Mouse (Mus musculus) c-Kit-positive CD71-positive TER-119-positive erythroid progenitor cells, embryonic 14.5 days (primary cell): Measurements from ENCODE around the gene Hipk2.
A peak's percentile ranks its signal among the peaks of the same experiment; 100 is the strongest.

Source experiments
- DNase-seq: peaks from one replicate; pipeline ENCODE4 v3.0.0-alpha.2; 2013; ENCODE audit warnings: low spot score

Gene Hipk2

DNA sequence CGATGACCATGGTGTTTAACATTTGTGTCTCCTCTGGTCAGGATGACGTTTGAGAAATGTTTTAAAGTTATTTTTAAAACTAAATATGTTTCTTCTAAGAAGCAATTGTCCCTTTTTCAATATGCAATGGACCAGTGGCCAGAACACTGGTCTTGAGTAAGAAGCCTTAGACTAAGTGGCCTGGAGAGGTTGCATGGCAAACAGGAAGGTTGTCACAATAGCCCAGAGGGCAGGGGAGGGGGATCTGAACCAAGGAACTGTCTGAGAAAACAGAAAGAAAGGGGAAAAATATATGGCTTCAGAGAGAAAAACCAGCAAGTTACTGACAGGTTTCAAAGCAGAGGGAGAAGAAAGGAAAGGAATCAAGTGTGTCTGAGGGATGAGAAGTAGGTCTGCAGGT lies 47.8 kb downstream of the Hipk2 start:
- DNase-seq, result no peak

DNA sequence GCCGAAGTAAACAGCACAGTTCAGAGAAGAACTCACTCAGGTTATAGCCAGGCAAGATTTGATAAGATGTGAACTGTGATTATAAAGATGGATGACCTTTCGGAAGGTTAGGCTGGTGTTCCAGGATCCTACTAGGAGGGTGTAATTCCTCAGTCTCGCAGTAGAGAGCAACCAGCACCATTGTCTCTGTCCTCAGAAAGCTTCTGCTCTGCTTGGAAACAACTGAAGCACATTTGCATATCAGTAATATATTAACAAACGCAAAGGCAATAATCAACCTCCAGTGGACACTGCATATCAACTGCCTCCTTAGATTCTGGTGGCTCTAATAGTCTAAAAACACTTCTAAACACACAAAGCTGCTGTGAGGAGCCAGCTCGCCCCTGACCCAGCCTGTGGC lies 48.5 kb downstream of the Hipk2 start:
- DNase-seq, result no peak

DNA sequence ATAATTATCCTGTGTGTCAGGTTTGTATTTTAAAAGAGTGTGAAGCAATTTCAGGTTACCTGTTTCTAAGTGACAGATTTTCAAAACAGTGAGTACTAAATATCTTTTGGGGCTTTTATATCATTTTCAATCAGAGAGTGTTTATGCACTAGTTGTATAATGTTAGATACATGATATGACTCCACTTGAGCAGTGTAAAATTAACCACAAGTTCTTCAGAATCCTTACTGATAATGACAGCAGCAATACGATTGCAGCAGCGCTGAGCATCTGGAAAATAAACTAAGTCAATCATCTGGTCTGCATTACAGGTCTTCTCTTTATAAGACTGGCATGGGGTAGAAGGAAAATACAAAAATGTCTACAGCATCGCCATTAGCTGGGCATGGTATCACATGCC lies 49.1 kb downstream of the Hipk2 start:
- DNase-seq, result no peak

DNA sequence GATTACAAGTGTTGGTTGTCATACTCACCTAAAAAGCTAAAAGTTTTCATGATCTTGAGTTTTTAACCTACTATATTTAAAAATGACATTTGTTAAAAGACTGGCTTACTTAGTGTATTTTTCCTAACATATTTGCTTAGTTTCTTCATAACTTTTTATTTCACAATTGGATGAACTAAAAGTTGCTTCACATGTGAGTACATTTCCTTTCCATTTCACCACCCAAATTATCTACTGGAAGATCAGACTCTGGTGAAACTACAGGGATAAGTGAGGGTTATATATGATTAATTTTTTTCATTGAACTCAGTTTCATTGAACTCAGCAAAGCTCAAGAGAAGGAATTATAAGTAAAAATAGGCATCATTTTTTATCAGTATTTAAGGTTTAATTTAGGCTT lies 50.1 kb downstream of the Hipk2 start:
- no peak for DNase-seq

DNA sequence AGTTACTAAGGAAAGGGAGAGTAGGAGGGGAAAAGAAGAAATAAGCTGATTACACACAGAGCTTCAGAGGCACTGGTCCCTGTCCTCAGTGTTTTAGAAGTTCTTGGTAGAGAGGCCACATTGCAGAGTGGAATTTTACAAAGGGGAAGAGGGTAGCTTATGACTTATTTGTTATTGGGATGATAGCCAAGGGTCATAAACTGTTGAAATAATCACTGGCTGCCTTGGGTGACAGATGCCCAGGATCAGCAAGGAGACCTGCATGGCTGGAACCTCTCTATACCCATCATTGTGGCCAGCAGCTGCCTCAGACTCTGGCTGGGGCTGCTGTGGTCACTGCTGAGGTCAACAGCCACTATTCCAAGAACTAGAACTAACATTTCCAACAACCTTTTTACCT lies 52.1 kb downstream of the Hipk2 start:
- DNase-seq, result no peak

DNA sequence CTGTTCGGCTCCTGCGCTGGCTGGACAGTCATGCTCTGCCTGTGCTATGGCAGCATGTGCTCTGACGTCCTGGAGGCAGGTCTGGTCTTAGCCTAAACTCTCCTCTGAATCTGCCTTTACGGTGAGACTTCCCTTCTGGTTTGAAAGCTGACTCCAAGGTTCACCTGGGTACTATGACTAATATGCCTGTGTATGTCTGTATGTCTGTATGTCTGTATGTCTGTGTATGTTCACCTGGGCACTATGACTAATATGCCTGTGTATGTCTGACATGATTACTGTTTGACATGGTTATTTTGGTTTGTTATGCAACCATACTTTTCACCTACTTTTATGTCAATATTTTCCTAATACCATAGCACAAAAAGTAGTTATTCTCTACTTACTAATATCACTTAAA lies 52.8 kb downstream of the Hipk2 start:
- no peak for DNase-seq

DNA sequence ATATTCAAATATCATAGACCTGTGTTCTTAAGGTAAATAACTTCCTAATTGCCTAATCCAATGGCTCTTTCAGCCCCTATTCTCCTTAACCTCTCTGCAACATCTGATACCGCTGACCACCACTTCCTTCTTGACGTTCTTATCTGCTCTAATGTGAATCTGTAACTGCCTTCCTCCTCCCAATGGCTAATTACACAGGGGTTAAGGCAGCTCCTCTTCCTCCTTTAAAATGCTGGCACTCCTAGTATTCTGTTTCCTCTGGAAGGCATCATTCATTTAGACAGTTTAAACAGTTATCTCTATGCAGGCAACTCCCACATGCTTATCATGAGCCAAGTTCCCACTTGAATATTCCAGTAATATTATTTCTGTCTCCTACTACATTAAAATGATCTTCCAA lies 54.3 kb downstream of the Hipk2 start:
- DNase-seq, result no peak

DNA sequence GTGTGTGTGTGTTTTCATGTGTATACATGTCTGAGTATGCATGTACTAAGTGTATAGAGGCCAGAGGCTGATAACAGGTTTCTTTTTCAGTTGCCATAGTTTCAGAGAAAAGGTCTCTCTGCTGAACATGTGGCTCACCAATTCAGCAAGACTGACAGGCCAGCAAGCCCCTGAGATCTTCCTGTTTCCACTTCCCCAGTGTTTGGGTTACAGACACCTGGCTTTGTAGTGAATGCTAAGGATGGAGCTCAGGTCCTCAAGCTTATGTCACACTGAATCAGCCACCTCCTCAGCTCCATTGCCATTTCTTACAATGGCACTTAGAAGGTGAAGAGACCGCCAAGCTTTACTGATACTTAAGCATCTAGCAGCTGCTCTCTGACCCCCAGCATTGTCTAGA lies 55.1 kb downstream of the Hipk2 start:
- no peak for DNase-seq

DNA sequence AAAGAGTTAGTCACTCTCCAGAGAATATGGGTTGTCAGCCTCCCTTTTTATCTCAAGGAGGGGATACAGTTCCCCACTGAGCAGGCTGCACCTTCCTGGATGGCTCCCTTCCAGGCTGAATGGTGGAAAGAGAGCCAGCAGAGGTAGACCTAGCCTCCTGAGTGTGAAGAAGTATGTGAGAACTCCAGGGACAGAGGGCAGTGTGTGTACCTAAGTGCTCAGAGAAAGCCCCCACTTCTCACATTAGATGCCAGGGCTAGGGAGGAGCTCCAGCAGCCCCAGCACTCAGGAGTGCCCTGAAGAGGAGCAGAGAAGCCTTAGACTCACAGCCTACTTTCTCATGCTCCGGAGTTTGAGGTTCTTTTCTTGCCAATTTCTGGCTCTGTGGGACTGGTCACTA lies 59.7 kb downstream of the Hipk2 start:
- DNase-seq, result no peak

DNA sequence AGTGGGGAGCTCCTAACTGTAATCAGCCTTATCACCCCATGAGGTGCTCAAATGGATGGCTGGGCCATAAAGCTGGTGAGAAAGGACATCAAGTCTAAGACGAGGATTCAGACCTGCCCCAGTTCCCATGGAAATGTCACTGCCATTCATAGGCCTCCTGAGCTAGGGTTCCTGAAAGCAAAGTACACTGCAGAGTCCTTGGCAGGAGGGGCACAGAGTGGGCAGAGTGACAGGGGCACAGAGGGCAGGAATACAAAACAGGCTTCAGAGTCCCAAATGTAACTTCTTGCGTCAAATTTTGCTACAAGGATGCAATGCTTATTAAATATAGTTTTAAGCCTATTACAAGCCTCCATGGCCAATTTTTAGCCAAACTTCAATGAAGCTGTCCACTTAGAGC lies 60.4 kb downstream of the Hipk2 start:
- no peak for DNase-seq

DNA sequence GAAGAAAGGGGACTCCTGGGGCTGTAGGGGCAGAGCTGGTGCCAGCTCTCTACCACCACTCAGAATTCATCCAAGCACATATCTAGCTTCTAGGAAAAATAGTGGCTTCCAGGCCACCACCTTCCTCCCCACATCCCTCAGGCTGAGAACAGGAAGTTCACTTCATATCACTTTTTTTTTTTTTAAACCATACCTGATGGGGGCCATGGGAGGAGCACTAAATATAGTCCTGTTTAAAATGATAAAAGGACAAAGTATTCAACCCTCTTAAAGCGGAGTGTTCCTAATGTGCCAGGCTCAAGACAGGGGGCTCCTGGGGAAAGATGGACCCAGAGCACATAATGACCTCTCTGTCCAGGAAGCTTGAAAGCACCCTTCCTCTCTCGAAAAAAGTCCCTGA lies 61.3 kb downstream of the Hipk2 start:
- no peak for DNase-seq

DNA sequence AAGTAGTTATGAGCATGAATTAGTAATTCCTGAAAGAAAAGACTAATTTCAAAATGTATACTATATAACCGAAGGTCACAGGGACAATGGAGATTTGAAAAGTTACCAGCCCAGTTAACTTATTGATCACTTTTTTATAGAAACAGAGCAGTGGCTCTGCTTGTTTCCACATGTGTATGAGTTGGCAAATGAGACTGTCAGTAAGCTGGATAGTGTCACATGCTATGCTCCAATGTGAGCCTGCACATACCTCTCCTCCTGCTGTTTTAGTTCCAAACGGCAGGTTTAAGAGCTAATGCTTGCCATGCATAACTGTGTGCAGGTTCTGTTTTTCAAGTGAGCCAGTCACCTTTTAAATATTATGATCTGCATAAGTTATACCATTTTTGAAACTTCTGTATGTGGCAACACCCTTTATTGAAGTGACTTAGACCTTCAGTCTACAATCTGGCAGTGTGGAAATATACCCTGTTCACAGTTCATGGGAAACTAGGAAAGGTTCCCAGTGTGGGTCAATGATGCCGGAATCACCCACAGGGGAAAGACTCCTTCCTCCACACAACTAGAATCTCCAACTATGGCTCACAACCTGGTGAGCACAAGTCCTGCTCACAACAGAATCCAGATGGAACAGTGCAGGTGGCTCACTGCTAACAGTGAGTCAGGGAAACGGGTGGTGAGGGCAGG lies 64.4 kb downstream of the Hipk2 start:
- no peak for DNase-seq

DNA sequence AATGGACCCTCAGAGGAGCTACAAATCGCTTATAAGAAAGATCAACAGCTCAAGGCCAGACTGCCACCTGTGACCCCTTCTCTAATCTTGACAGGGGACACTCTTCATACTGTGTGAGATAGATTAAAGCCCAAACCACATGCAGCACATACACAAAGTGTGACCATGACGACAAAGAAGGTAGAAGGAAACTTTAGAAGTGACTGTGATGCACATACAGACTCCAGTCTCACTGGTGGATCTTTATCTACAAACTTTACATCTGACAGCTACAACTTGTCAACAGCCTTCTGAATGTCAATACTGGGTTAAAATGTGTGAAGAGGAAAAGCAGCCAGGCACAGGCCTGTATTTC lies 65.9 kb downstream of the Hipk2 start:
- no peak for DNase-seq

DNA sequence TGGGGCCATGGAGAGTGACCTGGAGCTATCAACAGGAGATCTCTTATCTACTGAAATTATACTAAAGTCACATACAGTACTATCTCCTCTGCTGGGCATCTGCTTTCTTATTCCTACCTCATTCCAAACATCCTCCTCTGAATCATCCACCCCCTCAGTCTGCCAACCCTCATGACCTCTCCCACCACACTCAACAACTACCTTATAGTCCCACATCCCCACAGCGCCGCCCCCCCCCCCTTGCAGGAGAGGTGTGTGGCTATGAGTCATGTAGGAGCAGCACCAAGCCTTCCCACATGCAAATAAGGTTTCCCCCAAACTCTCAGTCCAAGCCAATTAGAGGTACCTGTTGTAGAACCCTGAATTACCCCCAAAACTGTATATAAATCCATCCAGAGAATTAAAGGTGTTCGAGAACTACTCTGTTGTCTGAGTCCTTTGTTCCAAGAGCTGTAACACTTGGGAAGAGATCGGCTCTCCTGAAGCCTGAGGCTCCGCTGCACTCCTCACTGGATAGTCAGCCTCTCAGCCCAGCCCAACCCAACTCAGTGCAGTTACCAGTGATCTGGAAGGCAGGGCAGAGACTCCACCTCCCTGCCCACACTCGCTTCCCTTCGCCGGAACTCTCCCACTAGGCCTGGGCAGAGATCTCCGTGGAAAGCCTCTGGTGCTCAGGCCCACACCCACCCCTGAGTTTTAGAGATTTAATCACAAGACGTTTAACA lies 66.4 kb downstream of the Hipk2 start:
- no peak for DNase-seq

DNA sequence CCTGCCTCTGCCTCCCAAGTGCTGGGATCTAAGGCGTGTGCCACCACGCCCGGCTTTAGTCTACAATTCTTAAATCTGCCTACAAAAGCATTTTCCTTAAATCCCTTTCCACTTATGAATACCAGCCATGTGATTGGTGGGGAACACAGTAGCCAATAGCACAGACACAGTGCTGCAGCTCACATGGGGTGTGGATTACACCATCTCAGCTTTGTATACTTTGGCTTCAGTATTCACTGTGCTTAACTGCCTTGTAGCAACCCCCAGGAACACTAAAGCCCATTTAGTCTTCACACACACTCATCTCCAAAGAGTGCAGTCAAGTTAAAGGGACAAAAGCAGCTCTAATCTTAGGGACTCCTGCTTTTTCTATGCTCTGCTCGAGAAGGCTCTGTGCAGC lies 67.6 kb downstream of the Hipk2 start:
- DNase-seq, result no peak

DNA sequence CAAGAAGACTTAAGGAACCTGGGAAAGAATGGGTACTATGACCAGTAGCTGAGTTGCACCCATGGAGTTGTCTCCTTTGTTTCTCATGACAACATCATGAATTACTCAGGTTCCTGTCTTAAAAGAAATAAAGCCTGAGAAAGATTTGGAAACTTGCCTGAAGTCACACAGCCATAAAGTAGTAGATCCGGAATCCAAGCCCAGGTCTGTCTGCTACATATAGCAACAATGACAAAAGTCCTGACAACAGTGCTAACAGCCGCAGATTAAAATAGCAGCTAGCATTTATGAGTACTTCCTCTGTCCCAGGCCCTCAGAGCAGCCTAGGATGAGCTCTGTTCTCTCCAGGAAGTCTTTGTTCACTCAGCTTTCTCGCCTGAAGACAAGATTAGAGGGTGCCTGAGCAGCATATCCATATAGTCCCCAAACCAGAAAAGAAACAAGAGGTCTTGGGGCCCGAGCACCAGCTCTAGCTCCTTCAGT lies 69.0 kb downstream of the Hipk2 start:
- DNase-seq, result no peak

DNA sequence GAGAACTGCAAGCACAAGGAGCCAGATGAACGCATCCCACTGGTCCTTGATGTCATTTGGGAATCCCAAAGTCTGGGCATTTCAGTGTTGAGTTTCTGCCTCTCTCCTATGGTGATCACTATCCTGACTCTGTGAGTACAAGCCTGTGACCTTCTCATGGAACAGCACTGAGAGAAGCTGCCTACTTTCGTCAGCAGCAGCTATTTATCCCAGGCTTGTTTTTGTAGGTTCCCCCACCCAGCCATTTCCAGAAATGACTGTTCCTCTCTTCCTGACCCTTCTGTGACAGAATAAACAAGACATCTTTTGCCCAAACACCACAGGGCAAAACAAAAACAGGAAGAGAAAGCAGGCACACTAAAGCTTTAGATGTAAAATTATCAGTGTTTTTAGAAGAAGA lies 70.4 kb downstream of the Hipk2 start:
- no peak for DNase-seq

DNA sequence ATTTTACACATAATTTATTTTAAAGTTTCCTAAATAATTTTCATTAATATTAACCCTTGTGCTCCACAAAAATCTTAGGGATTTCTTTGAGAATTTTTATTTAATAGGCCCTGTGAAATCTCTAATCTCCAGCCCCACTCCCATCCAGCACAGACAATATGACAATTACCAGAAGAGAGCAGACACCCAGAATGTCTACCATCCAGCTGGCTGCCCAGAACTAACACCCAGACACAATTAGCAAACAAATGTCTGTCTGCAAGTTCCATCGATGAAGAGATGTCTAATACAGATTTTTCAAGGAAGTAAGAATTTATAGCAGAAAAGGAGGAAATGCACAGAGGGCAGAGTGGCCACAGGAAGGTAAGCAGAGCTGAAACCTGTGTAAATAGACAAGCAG lies 74.7 kb downstream of the Hipk2 start:
- DNase-seq, result no peak

DNA sequence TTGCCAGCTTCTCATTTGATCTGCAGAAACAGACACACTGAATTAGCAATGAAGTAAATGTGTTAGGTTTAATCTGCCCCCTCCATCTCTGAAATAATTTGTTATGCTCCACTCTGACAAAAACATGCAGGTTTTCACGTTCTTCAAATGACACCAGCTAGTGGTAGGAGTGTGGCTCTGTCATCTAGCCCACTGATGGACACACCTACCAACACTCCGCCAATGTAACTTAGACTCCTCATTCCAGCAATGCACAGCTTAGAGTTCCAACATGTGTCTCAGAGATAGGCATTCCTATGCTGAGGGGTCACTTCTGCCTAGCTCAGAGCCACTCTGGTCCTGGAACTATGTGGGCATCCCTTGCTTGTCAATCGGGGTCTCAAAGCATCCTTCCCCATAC lies 78.4 kb downstream of the Hipk2 start:
- DNase-seq, result no peak

DNA sequence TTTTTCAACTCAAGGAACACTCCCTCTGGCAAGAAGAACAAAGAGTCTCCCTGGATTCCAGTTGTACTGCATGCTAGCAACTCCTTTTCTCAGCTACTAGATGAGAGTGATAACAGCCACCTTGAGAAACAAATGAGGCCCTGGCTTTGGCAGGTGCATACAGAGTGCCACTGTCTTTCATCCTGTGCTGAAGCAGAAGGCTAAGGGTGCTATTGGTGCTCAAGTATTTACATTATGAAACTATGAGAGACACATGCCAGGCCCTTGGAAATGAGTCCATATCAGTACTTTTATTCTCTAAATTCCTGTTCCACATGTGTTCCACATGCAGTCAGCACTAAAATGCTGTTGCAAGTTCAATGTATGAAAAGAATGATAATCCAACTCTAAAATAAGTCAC lies 79.0 kb downstream of the Hipk2 start:
- DNase-seq, result no peak

DNA sequence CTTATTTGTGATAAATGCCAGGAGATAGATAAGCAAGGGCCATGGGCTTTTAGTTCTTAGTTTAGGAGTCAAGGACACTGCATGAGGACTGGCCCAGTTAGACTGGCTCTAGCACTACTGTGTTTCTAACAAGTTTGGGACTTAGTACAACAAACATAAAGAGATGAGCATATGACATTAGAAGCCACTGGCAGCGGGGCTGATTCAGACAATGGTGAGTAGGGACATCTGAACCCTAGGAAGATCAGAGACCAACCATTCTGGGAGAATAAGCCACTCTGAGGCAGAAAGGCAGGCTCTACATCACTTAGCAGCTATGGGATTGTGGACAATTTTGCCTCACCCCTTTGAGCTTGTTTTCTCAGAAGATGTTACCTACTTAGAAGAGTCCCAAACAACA lies 79.6 kb downstream of the Hipk2 start:
- DNase-seq, result no peak

DNA sequence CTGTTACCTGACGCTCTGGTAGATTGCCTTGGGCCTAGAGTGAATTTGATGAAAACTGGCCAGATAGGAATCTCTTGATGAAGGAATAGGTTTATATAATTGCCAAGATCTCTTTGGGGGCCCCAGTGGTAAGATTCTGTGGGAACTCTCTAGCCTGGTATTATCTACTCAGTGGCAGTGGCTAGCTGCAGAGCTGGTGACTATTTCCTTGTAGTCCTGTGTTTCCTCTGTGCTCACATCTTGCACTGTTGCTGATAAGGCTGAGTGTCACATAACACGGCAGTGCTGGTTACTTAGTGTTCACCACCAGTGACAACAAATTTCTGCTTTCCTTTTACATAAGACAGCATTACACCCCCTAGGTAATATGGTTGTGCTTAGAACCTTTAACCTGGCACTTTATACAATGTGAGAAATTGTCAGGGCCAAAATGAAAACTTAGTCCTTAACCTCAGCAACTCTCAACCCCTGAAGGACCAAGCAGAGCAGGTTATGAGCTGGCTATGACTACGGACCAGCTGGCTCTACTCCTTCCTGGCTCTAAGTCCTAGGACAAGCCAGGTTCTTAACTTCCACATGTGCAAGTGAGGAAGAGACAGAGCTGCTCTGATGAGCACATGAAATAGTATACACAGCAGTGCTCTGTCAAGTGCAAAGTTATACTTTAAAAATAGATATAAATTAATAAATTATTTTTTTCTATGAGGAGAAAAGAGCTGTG lies 80.7 kb downstream of the Hipk2 start:
- DNase-seq, result peak; percentile 65

DNA sequence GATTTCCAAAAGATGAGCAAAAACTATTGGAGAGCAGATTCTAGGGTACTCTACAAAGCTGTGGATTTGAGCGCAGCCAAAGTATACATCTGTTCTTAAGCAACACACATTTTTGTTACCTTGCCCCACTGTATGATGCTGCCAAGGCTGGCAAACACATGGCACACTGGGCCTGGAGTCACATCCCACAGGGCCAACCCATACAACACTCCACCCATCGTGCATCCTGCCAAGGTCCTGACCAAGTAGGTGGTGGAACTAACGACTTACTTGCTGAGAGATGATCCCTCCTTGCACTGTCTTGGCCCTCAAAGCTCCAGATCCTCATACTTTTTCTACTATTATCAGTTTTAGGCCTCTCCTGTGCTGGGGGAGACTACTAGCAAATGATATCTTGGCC lies 83.0 kb downstream of the Hipk2 start:
- no peak for DNase-seq
